Mouse (Mus musculus) CH12.LX (cell line): ENCODE measurements around the gene Cecr2. TPM values are rescaled to one million over a fixed set of nuclear protein-coding genes. Genes with fewer than 3 reads are reported as not detected.
A peak's percentile ranks its signal among the peaks of the same experiment; 100 is the strongest.

Experiments used
- DNase-seq: peaks from one replicate; pipeline ENCODE4 v3.0.0-alpha.2; 2013; ENCODE audit errors: extremely low read depth
- H3K27ac ChIP-seq: 2 replicates; pipeline ENCODE4 v1.5.1; 2012; ENCODE audit warnings: low read depth, mild to moderate bottlenecking, control low read depth, moderate library complexity; ENCODE audit not compliant: insufficient read depth
- H3K27me3 ChIP-seq: replicated peaks from 2 replicates; pipeline ENCODE3; 2012; ENCODE audit warnings: inconsistent platforms
- H3K36me3 ChIP-seq, 2 experiments: replicated peaks in 1 of 2; 2 replicates each; pipeline versions ENCODE3 to v1.6.1; 2012; ENCODE audit warnings: inconsistent platforms in 1 of 2, low read length in 1 of 2, mild to moderate bottlenecking in 1 of 2, mixed read lengths in 1 of 2, moderate library complexity in 1 of 2; ENCODE audit not compliant: control insufficient read depth in 1 of 2, insufficient read depth in 1 of 2
- H3K4me1 ChIP-seq, 2 experiments: 2 replicates each; pipeline ENCODE4 v1.6.1; 2012; ENCODE audit warnings: inconsistent platforms in 1 of 2, moderate library complexity in 1 of 2; ENCODE audit not compliant: insufficient read depth in 2 of 2, control insufficient read depth in 1 of 2
- H3K4me2 ChIP-seq: 2 replicates; pipeline ENCODE4 v1.6.1; 2012; ENCODE audit warnings: low read depth, mild to moderate bottlenecking, control low read depth; ENCODE audit not compliant: poor library complexity, insufficient read depth, severe bottlenecking
- H3K4me3 ChIP-seq, 3 experiments: fragments of 150-350 bp in 1 of 3; sonication (generic) in 1 of 3; replicated peaks in 1 of 3; 2 replicates each; pipeline versions ENCODE3 to v1.5.1; 2011 to 2012; ENCODE audit warnings: low read depth in 2 of 3, low read length in 2 of 3, mild to moderate bottlenecking in 2 of 3, moderate library complexity in 2 of 3, control low read depth in 1 of 3, improper control_type of control experiment in 1 of 3, inconsistent platforms in 1 of 3, mixed read lengths in 1 of 3; ENCODE audit not compliant: poor library complexity in 1 of 3
- H3K79me2 ChIP-seq: replicated peaks from 2 replicates; pipeline ENCODE4 v1.6.1; 2012; ENCODE audit warnings: mild to moderate bottlenecking, moderate library complexity; ENCODE audit not compliant: control insufficient read depth, poor library complexity, insufficient read depth, severe bottlenecking; ENCODE audit errors: extremely low read depth
- H3K9ac ChIP-seq: 2 replicates; pipeline ENCODE4 v1.6.1; 2012; ENCODE audit warnings: low read depth, mild to moderate bottlenecking, control low read depth, moderate library complexity; ENCODE audit not compliant: insufficient read depth
- H3K9me3 ChIP-seq: replicated peaks from 2 replicates; pipeline ENCODE3; 2012; ENCODE audit warnings: low read length, inconsistent platforms, mixed read lengths
- CHD1 ChIP-seq: IDR thresholded peaks from 2 replicates; pipeline ENCODE4 v1.6.1; 2012; ENCODE audit warnings: low read depth, low read length, improper control_type of control experiment, inconsistent platforms
- CTCF ChIP-seq, 2 experiments: IDR thresholded peaks in 1 of 2; conservative IDR thresholded peaks in 1 of 2; 2 replicates each; pipeline ENCODE4 v1.5.1; 2011 to 2012; ENCODE audit warnings: low read depth in 2 of 2, low read length in 2 of 2, improper control_type of control experiment in 1 of 2, inconsistent platforms in 1 of 2, mild to moderate bottlenecking in 1 of 2, moderate library complexity in 1 of 2
- EP300 ChIP-seq: IDR thresholded peaks from 2 replicates; pipeline ENCODE4 v1.6.1; 2011; ENCODE audit warnings: low read length, improper control_type of control experiment
- IRF4 ChIP-seq: IDR thresholded peaks from 2 replicates; pipeline ENCODE4 v1.6.1; 2014; ENCODE audit warnings: low read depth, mild to moderate bottlenecking, inconsistent platforms, low read length, improper control_type of control experiment
- JUN ChIP-seq: IDR thresholded peaks from 2 replicates; pipeline ENCODE4 v1.6.1; 2011; ENCODE audit warnings: low read depth, mild to moderate bottlenecking, low read length, improper control_type of control experiment, moderate library complexity; ENCODE audit not compliant: insufficient read depth
- MAFK ChIP-seq: IDR thresholded peaks from 2 replicates; pipeline ENCODE4 v1.6.1; 2011; ENCODE audit warnings: low read length, improper control_type of control experiment; ENCODE audit not compliant: insufficient replicate concordance
- MAZ ChIP-seq: IDR thresholded peaks from 2 replicates; pipeline ENCODE4 v1.6.1; 2012; ENCODE audit warnings: low read depth, mild to moderate bottlenecking, inconsistent platforms, low read length, improper control_type of control experiment, moderate library complexity
- NELFE ChIP-seq: IDR thresholded peaks from 2 replicates; pipeline ENCODE4 v1.6.1; 2011; ENCODE audit warnings: low read depth, low read length, improper control_type of control experiment
- NRF1 ChIP-seq: IDR thresholded peaks from 2 replicates; pipeline ENCODE4 v1.6.1; 2014; ENCODE audit warnings: low read depth, mild to moderate bottlenecking, inconsistent platforms, low read length, improper control_type of control experiment, moderate library complexity
- PAX5 ChIP-seq: IDR thresholded peaks from 2 replicates; pipeline ENCODE4 v1.6.1; 2012; ENCODE audit warnings: low read length, inconsistent platforms, mixed read lengths
- POLR2A ChIP-seq: IDR thresholded peaks from 2 replicates; pipeline ENCODE4 v1.6.1; 2011; ENCODE audit warnings: low read depth, mild to moderate bottlenecking, improper control_type of control experiment, low read length
- RAD21 ChIP-seq: IDR thresholded peaks from 2 replicates; pipeline ENCODE4 v1.6.1; 2011; ENCODE audit warnings: low read depth, mild to moderate bottlenecking, low read length, improper control_type of control experiment, moderate library complexity
- SMC3 ChIP-seq: IDR thresholded peaks from 2 replicates; pipeline ENCODE4 v1.6.1; 2011; ENCODE audit warnings: low read depth, low read length, improper control_type of control experiment
- ZKSCAN1 ChIP-seq: IDR thresholded peaks from 2 replicates; pipeline ENCODE4 v1.6.1; 2012; ENCODE audit warnings: low read depth, inconsistent platforms, low read length, improper control_type of control experiment, borderline replicate concordance
- ZNF384 ChIP-seq: IDR thresholded peaks from 2 replicates; pipeline ENCODE4 v1.6.1; 2012; ENCODE audit warnings: low read depth, low read length, improper control_type of control experiment, inconsistent platforms
- dilution Hi-C: fragments of 300-500 bp; cut with MboI; formaldehyde crosslinking; loops from 2 replicates; pipeline ENCODE4 v1.14.3; 2020; ENCODE audit warnings: low sequenced_read_pairs; ENCODE audit not compliant: extremely low pct_unique_long_range_greater_than_20kb, extremely low pct_ligation_motif_present
- in situ Hi-C: fragments of 300-500 bp; cut with MboI; formaldehyde crosslinking; loops from 3 replicates; pipeline ENCODE4 v1.14.3; 2019; ENCODE audit warnings: low sequenced_read_pairs, low pct_ligation_motif_present, low pct_unique_long_range_greater_than_20kb, mixed read lengths
- polyA plus RNA-seq: library from polyadenylated mRNA; unstranded; fragments of >175 nt; gene quantifications from 2 replicates; pipeline ENCODE4 v1.2.1, GENCODE M21; 2012; ENCODE audit warnings: low read depth; ENCODE audit not compliant: insufficient read length
- total RNA-seq, 2 experiments: library from RNA; depleted of rRNA; stranded (reverse); fragments of 300-350 nt in 1 of 2; fragments of >200 nt in 1 of 2; gene quantifications; 2 replicates each; pipeline ENCODE4 v1.2.3; 2012 to 2014

The Cecr2 gene
- total and polyA plus RNA-seq, 3 experiments: 6.6 to 15.0 (median 12.5) TPM

- Histone ChIP-seq H3K4me3 (no peak overlapping the region), H3K27ac (no peak overlapping the region), H3K4me2 (no peak overlapping the region), H3K79me2 (peaks cover 59% of the 10 kb centered on the region), H3K36me3 (no peaks in the 10 kb centered on the region), H3K9me3 (no peaks in the 10 kb centered on the region), H3K4me1 (peaks cover 2 to 11% of the 10 kb centered on the region in 2 experiments; a peak in 2 of 4 replicates), H3K9ac (no peak overlapping the region), H3K27me3 (no peaks in the 10 kb centered on the region)
- no peak for DNase-seq
- dilution Hi-C loops (no loop called here), in situ Hi-C loops (no loop called here)
- TF ChIP-seq CHD1: no peak
- no peak for TF ChIP-seq PAX5
- TF ChIP-seq JUN: no peak
- TF ChIP-seq NRF1: no peak
- 0 out of 2 replicates have a peak, but pooled peaks have one; percentile 11 for TF ChIP-seq MAFK
These were observed 20.9 kb downstream of the Cecr2 start for GRCm38 (mm10) chr6:120686872-120687650.

GRCm38 (mm10) chr6:120700221-120700620 lies 34.1 kb downstream of the Cecr2 start:
- Histone ChIP-seq H3K9me3 (no peaks in the 10 kb centered on the region), H3K4me2 (no peak overlapping the region), H3K27ac (no peak overlapping the region), H3K79me2 (peaks cover 46% of the 10 kb centered on the region), H3K4me1 (peaks cover 3 to 12% of the 10 kb centered on the region in 2 experiments; a peak in 3 of 4 replicates), H3K9ac (no peak overlapping the region), H3K36me3 (peaks cover 0 to 5% of the 10 kb centered on the region in 2 experiments)
- dilution Hi-C loops: no loop called here
- TF ChIP-seq MAZ: no peak
- no peak for TF ChIP-seq ZNF384
- no peak for TF ChIP-seq JUN
- no peak for TF ChIP-seq SMC3
- TF ChIP-seq RAD21: no peak
- TF ChIP-seq MAFK: no peak
- no peak for TF ChIP-seq CTCF (conservative IDR thresholded peaks at IDR 0.05 in 1 of 2, IDR thresholded peaks at IDR 0.05 in 1 of 2; ENCODE audit: low read depth in 2 of 2, low read length in 2 of 2)
- TF ChIP-seq EP300: no peak
- TF ChIP-seq POLR2A: no peak
- no peak for TF ChIP-seq ZKSCAN1
- TF ChIP-seq NELFE: no peak
- no peak for TF ChIP-seq IRF4
- TF ChIP-seq, all 38 proteins: peak for 0
- in situ Hi-C loops: no loop called here
- Histone ChIP-seq H3K27me3 (no peaks in the 10 kb centered on the region), H3K4me3 (no peak overlapping the region)
- no peak for DNase-seq
